Comparison of ENCODE assay signal across 22 mouse cellular contexts in genomic region chr8:72331631-72332030, GRCm38 (mm10). TPM values are rescaled to one million over a fixed set of nuclear protein-coding genes. Genes with fewer than 3 reads are reported as not detected.
A peak's percentile ranks its signal among the peaks of the same experiment; 100 is the strongest.
DNase-seq lines count a peak whose midpoint lies in the region; TF ChIP-seq lines count a peak whose summit lies in the region.
"Had no signal": no experiment of that assay in that cellular context is flagged by ENCODE, and none has a peak within 500 bp of the region (broad histone marks: within the 10 kb centered on the region; RNA-seq: fewer than 3 reads in every experiment).

No protein-coding gene starts in this region.

- peak; percentile 56 to 61 for DNase-seq in heart, adult 9 months (ENCODE audit: low spot score in 2 of 2)
- DNase-seq in heart, postnatal 4 days = no peak
- peak; percentile 55 for DNase-seq in adrenal gland, postnatal 10 days
- DNase-seq in heart, postnatal 10 days = peak; percentile 55 to 72
- DNase-seq in right cerebral cortex, postnatal 25 days = no peak
- no peak for DNase-seq in left cerebral cortex, adult 18-20 months (ENCODE audit: low spot score in 2 of 2)
- DNase-seq: cerebellum, adult 11-12 months; cerebellum, postnatal 25 days; embryo, embryonic 11 days; forebrain, postnatal 0 days; kidney, adult 8-10 months; kidney, postnatal 14 days; left cerebral cortex, postnatal 4 days; liver; lung, postnatal 10 days had no signal

- peaks cover 37% of the 10 kb centered on the region for H3K4me1 ChIP-seq in ES-Bruce4 (ENCODE audit: control insufficient read depth, insufficient read depth, low read length)
- H3K4me1 ChIP-seq: hindbrain, embryonic 13.5 days; midbrain, embryonic 15.5 days; neural tube, embryonic 15.5 days had no signal

- H3K36me3 ChIP-seq in ES-Bruce4 (ENCODE audit: control insufficient read depth, insufficient read depth, low read length, poor library complexity, severe bottlenecking) = no peaks in the 10 kb centered on the region
- H3K36me3 ChIP-seq: midbrain, embryonic 15.5 days had no signal

- H3K27me3 ChIP-seq in ES-Bruce4 (ENCODE audit: control insufficient read depth, insufficient read depth, low read length, poor library complexity, severe bottlenecking) = no peaks in the 10 kb centered on the region
- H3K27me3 ChIP-seq: hindbrain, embryonic 13.5 days; midbrain, embryonic 15.5 days; neural tube, embryonic 15.5 days had no signal

- no peak for TF ChIP-seq CTCF in ES-Bruce4 (IDR thresholded peaks at IDR 0.05; ENCODE audit: low read depth, low read length)

- H3K9me3 ChIP-seq in ES-Bruce4 (replicated peaks; ENCODE audit: control insufficient read depth, insufficient read depth, low read length, poor library complexity, severe bottlenecking) = no peaks in the 10 kb centered on the region
- H3K9me3 ChIP-seq: G1E; hindbrain, embryonic 13.5 days; midbrain, embryonic 15.5 days; neural tube, embryonic 15.5 days had no signal

- TF ChIP-seq EP300 in ES-Bruce4 (IDR thresholded peaks at IDR 0.05; ENCODE audit: insufficient read depth, low read depth, low read length) = no peak

- H3K9ac ChIP-seq in ES-Bruce4 (ENCODE audit: low read depth, poor library complexity, severe bottlenecking) = 0 out of 2 replicates have a peak overlapping the region, but pooled peaks have one; percentile 0
- H3K9ac ChIP-seq: forebrain, postnatal 0 days; hindbrain, embryonic 13.5 days; midbrain, embryonic 15.5 days; neural tube, embryonic 15.5 days had no signal

- no peak overlapping the region for H3K4me3 ChIP-seq in ES-Bruce4 (ENCODE audit: low read depth, low read length)
- H3K4me3 ChIP-seq: hindbrain, embryonic 13.5 days; layer of hippocampus, adult 2 months; left cerebral cortex, adult 2 months; midbrain, embryonic 15.5 days; neural tube, embryonic 15.5 days had no signal

- H3K27ac ChIP-seq in ES-Bruce4 (ENCODE audit: insufficient read depth, low read length) = no peak overlapping the region
- H3K27ac ChIP-seq: hindbrain, embryonic 13.5 days; layer of hippocampus, adult 2 months; left cerebral cortex, adult 2 months; midbrain, embryonic 15.5 days; neural tube, embryonic 15.5 days had no signal

- intact Hi-C loops in heart, postnatal 10 days (cut with DNase I) = no loop called here

- no peak for TF ChIP-seq POLR2A in ES-Bruce4 (IDR thresholded peaks at IDR 0.05; ENCODE audit: insufficient read depth, low read length)

RNA-seq across cellular contexts. Expression of gene Klf2, which starts 12.8 kb away (rescaled TPM):
- total RNA-seq in heart, postnatal 4 days (2021) = 10 to 100 TPM; 65.3 to 68.2 TPM
- 44.7 and 47.0 TPM in 2 replicates for polyA plus RNA-seq in ES-Bruce4 (2011; ENCODE audit: insufficient read depth, insufficient read length, low read depth, missing spikeins)
- 10 to 100 TPM; 48.0 to 99.9 TPM for total RNA-seq in adrenal gland, postnatal 10 days (2021)
- total RNA-seq in heart, postnatal 10 days (2021) = 10 to 100 TPM; 69.7 to 82.8 TPM
- total RNA-seq in left cerebral cortex, adult 18-20 months (2021) = 10 to 100 TPM; 15.2 to 23.6 TPM

RNA-seq across cellular contexts. Expression of gene Gm10282, which starts 26.6 kb away (rescaled TPM):
- 10 to 100 TPM; 34.9 to 36.3 TPM for total RNA-seq in heart, postnatal 4 days (2021)
- 2.3 and 4.5 TPM in 2 replicates for polyA plus RNA-seq in ES-Bruce4 (2011; ENCODE audit: insufficient read depth, insufficient read length, low read depth, missing spikeins)
- 10 to 100 TPM; 18.5 to 18.7 TPM for total RNA-seq in adrenal gland, postnatal 10 days (2021)
- 10 to 100 TPM; 15.9 to 19.4 TPM for total RNA-seq in heart, postnatal 10 days (2021)
- 1 to 10 TPM; 2.8 to 4.2 TPM for total RNA-seq in left cerebral cortex, adult 18-20 months (2021)

Comparison
In these comparisons a context has a peak if more than half of its experiments do, and no peak if none do; other contexts are left out.
1. DNase-seq: peak in heart, adult 9 months (2 of 2), adrenal gland, postnatal 10 days (single experiment) and heart, postnatal 10 days (2 of 2); none in heart, postnatal 4 days (single experiment), right cerebral cortex, postnatal 25 days (single experiment) and left cerebral cortex, adult 18-20 months (0 of 2).